Mouse (Mus musculus): ENCODE measurements around the gene Med17. TPM values are rescaled to one million over a fixed set of nuclear protein-coding genes. Genes with fewer than 3 reads are reported as not detected.
A peak's percentile ranks its signal among the peaks of the same experiment; 100 is the strongest.
"Not testable (repeated sequence)": the region's sequence is repeated elsewhere in the genome, so short reads cannot be mapped to it uniquely, and the experiment has no call there.

Med17 gene
- polyA plus RNA-seq, 1 experiment from 2014 or later, result 37.0 TPM

DNA sequence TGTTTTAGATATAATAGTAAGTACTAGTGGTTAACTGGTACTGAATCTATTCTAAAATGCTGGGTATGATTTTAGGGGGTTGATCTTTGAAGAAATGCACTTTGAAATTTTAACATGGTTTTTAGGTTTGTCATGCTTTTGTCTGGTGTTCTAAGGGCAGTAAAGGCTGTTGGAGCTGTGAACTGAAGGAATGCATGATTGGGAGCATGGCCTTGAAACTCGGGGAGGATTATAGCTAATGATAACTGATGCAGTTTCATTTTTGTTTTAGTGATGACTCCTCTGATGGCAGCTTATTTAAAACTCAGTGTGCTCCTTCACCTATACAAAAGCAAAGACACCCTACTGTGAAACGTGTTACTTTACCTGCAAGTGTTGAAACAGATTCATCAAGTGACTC, 28.5 kb upstream of the Med17 start:
- Histone ChIP-seq H3K4me1 (ENCODE audit: insufficient read depth, low read length) (peaks cover 24% of the 10 kb centered on the region), H3K4me3 (ENCODE audit: low read length) (0 out of 2 replicates have a peak overlapping the region, but pooled peaks have one; percentile 3), H3K4me2 (replicated peaks; ENCODE audit: low read depth, low read length) (peak overlapping the region; percentile 33), H3K9me3 (ENCODE audit: low read length) (no peaks in the 10 kb centered on the region), H3K36me3 (ENCODE audit: insufficient read depth, low read length) (peaks cover 33% of the 10 kb centered on the region), H3K27me3 (ENCODE audit: insufficient read depth, low read length) (no peaks in the 10 kb centered on the region), H3K9ac (replicated peaks; ENCODE audit: low read length) (no peak overlapping the region), H3K27ac (ENCODE audit: low read length) (no peak overlapping the region)
- no peak for ATAC-seq (ENCODE audit: low FRiP score, low TSS enrichment)
- 59% methylated on average over 2 of the region's 2 CpGs for WGBS

GRCm38 (mm10) chr9:15307257-15307656, 27.5 kb upstream of the Med17 start:
- Histone ChIP-seq H3K4me1 (ENCODE audit: insufficient read depth, low read length) (peaks cover 28% of the 10 kb centered on the region), H3K27me3 (ENCODE audit: insufficient read depth, low read length) (no peaks in the 10 kb centered on the region), H3K9me3 (ENCODE audit: low read length) (no peaks in the 10 kb centered on the region), H3K4me2 (replicated peaks; ENCODE audit: low read depth, low read length) (peak overlapping the region; percentile 69), H3K4me3 (ENCODE audit: low read length) (peak overlapping the region; percentile 97), H3K27ac (ENCODE audit: low read length) (peak overlapping the region; percentile 93; the same call in 1 of the 2 replicates), H3K36me3 (ENCODE audit: insufficient read depth, low read length) (peaks cover 27% of the 10 kb centered on the region), H3K9ac (replicated peaks; ENCODE audit: low read length) (peak overlapping the region; percentile 99)
- WGBS, result 6% methylated on average over 6 of the region's 6 CpGs
- ATAC-seq (ENCODE audit: low FRiP score, low TSS enrichment), result no peak

DNA sequence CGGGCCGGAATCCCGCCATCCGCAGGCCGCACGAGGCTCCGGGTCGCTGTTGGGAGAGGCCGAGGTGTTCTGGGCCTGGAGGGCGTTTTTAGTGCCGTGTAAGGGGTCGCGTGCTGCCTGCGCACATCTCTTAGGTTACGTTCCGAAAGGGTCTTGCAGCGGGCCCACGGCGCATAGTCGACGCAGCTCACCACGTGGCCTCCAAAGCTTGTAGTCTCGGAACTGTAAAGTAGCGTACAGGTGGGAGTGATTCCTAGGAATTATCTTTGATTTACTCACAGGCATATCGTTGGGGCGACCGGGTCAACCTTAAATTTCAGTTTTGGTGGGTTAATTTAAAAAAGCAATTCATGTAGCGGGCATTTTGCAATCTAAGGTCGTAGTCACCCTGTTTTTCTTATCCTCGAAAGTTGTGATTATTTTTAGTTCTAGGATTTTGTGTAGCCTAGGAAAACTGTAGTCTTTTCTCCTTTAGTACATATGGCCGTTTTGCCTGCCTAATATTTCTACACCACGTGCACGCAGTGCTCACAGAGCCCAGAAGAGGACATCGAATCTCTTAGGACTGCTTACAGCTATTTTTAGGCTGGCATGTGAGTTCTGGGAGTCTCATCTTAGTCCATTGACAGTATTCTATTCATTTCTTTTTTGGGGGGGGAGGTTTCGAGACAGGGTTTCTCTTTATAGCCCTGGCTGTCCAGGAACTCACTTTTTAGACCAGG, 26.8 kb upstream of the Med17 start, which contains the start of gene 4931406C07Rik:
Gene 4931406C07Rik, minus strand, starts transcription at position 51 of the 722 bp plus-strand sequence.
- no peaks in the 10 kb centered on the region for H3K27me3 ChIP-seq (ENCODE audit: insufficient read depth, low read length)
- under 1% methylated on average over 35 of the region's 35 CpGs for WGBS
- H3K36me3 ChIP-seq (ENCODE audit: insufficient read depth, low read length), result peaks cover 22% of the 10 kb centered on the region
- H3K27ac ChIP-seq (ENCODE audit: low read length), result peak within 1 kb of the TSS; percentile 93
- H3K9ac ChIP-seq (replicated peaks; ENCODE audit: low read length), result peak within 1 kb of the TSS; percentile 99
- ATAC-seq (ENCODE audit: low FRiP score, low TSS enrichment), result peak; percentile 74
- H3K4me3 ChIP-seq (ENCODE audit: low read length), result peak within 1 kb of the TSS; percentile 97
- no peaks in the 10 kb centered on the region for H3K9me3 ChIP-seq (ENCODE audit: low read length)
- H3K4me1 ChIP-seq (ENCODE audit: insufficient read depth, low read length), result peaks cover 30% of the 10 kb centered on the region
- peak within 1 kb of the TSS; percentile 69 for H3K4me2 ChIP-seq (replicated peaks; ENCODE audit: low read depth, low read length)

GRCm38 (mm10) chr9:15305503-15306397, 26.0 kb upstream of the Med17 start, which contains the start of gene Taf1d:
Gene Taf1d (plus strand): TSS chr9:15306214.
- peaks cover 37% of the 10 kb centered on the region for H3K4me1 ChIP-seq (ENCODE audit: insufficient read depth, low read length)
- peak within 1 kb of the TSS; percentile 97 for H3K4me3 ChIP-seq (ENCODE audit: low read length)
- peak within 1 kb of the TSS; percentile 69 for H3K4me2 ChIP-seq (replicated peaks; ENCODE audit: low read depth, low read length)
- peak within 1 kb of the TSS; percentile 99 for H3K9ac ChIP-seq (replicated peaks; ENCODE audit: low read length)
- H3K36me3 ChIP-seq (ENCODE audit: insufficient read depth, low read length), result peaks cover 21% of the 10 kb centered on the region
- no peaks in the 10 kb centered on the region for H3K27me3 ChIP-seq (ENCODE audit: insufficient read depth, low read length)
- peak within 1 kb of the TSS; percentile 93 for H3K27ac ChIP-seq (ENCODE audit: low read length)
- 10% methylated on average over 45 of the region's 45 CpGs for WGBS
- ATAC-seq (ENCODE audit: low FRiP score, low TSS enrichment), result peak; percentile 96
- H3K9me3 ChIP-seq (ENCODE audit: low read length), result no peaks in the 10 kb centered on the region

- Histone ChIP-seq H3K4me3 (ENCODE audit: low read length) (no peak overlapping the region), H3K4me1 (ENCODE audit: insufficient read depth, low read length) (peaks cover 23% of the 10 kb centered on the region), H3K36me3 (ENCODE audit: insufficient read depth, low read length) (no peaks in the 10 kb centered on the region), H3K9ac (replicated peaks; ENCODE audit: low read length) (no peak overlapping the region), H3K27me3 (ENCODE audit: insufficient read depth, low read length) (no peaks in the 10 kb centered on the region), H3K27ac (ENCODE audit: low read length) (peak overlapping the region; percentile 3; the same call in 1 of the 2 replicates), H3K4me2 (replicated peaks; ENCODE audit: low read depth, low read length) (no peak overlapping the region), H3K9me3 (ENCODE audit: low read length) (no peaks in the 10 kb centered on the region)
- no peak for ATAC-seq (ENCODE audit: low FRiP score, low TSS enrichment)
- WGBS, result 74% methylated on average over 2 of the region's 2 CpGs
These were observed 23.1 kb upstream of the Med17 start for GRCm38 (mm10) chr9:15302881-15303280.

- H3K9me3 ChIP-seq (ENCODE audit: low read length); H3K4me2 ChIP-seq (replicated peaks; ENCODE audit: low read depth, low read length); H3K27ac ChIP-seq (ENCODE audit: low read length); H3K9ac ChIP-seq (replicated peaks; ENCODE audit: low read length); H3K36me3 ChIP-seq (ENCODE audit: insufficient read depth, low read length); ATAC-seq (ENCODE audit: low FRiP score, low TSS enrichment); H3K4me3 ChIP-seq (ENCODE audit: low read length); H3K27me3 ChIP-seq (ENCODE audit: insufficient read depth, low read length): not testable (repeated sequence)
- peaks cover 14% of the 10 kb centered on the region for H3K4me1 ChIP-seq (ENCODE audit: insufficient read depth, low read length)
- WGBS, result 80% methylated on average over 6 of the region's 6 CpGs
These were observed 22.3 kb upstream of the Med17 start for GRCm38 (mm10) chr9:15302006-15302405.

DNA sequence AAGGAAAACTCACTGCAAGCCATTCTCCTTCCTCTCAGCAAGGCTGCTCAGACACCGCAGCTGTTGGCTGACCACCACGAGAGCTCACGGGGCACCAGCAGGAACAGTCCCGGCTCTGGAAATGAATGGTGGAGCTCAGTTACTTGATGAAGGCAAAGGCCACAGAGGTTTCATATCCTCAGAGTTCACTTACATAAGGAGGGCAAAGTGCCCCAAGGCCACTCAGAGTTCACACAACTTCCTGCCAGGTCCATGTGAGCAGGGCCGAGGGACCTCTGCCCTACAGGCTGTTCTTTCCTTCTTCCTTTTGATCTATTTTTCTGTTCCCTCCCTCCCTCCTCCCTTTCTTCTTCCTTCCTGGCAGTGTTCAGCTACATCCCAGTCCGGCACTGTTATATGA, 21.7 kb upstream of the Med17 start:
- Histone ChIP-seq H3K27me3 (ENCODE audit: insufficient read depth, low read length) (no peaks in the 10 kb centered on the region), H3K9me3 (ENCODE audit: low read length) (no peaks in the 10 kb centered on the region), H3K36me3 (ENCODE audit: insufficient read depth, low read length) (no peaks in the 10 kb centered on the region), H3K4me3 (ENCODE audit: low read length) (peak overlapping the region; percentile 19; the same call in 1 of the 2 replicates), H3K27ac (ENCODE audit: low read length) (peak overlapping the region; percentile 80), H3K4me2 (replicated peaks; ENCODE audit: low read depth, low read length) (peak overlapping the region; percentile 26; the same call in 1 of the 2 replicates), H3K4me1 (ENCODE audit: insufficient read depth, low read length) (peaks cover 13% of the 10 kb centered on the region; the same call in 1 of the 2 replicates), H3K9ac (replicated peaks; ENCODE audit: low read length) (peak overlapping the region; percentile 41; the same call in 1 of the 2 replicates)
- WGBS, result 10% methylated on average over 6 of the region's 6 CpGs
- peak; percentile 41; the same call in 1 of the 2 replicates for ATAC-seq (ENCODE audit: low FRiP score, low TSS enrichment)

- Histone ChIP-seq H3K9me3 (ENCODE audit: low read length) (no peaks in the 10 kb centered on the region), H3K27ac (ENCODE audit: low read length) (no peak overlapping the region), H3K36me3 (ENCODE audit: insufficient read depth, low read length) (no peaks in the 10 kb centered on the region), H3K4me3 (ENCODE audit: low read length) (no peak overlapping the region), H3K4me2 (replicated peaks; ENCODE audit: low read depth, low read length) (no peak overlapping the region), H3K27me3 (ENCODE audit: insufficient read depth, low read length) (no peaks in the 10 kb centered on the region), H3K9ac (replicated peaks; ENCODE audit: low read length) (no peak overlapping the region), H3K4me1 (ENCODE audit: insufficient read depth, low read length) (peaks cover 13% of the 10 kb centered on the region; the same call in 1 of the 2 replicates)
- WGBS, result 94% methylated on average over 5 of the region's 5 CpGs
- no peak for ATAC-seq (ENCODE audit: low FRiP score, low TSS enrichment)
These were observed 20.3 kb upstream of the Med17 start for GRCm38 (mm10) chr9:15300056-15300455.

GRCm38 (mm10) chr9:15298451-15298850, 18.7 kb upstream of the Med17 start:
- H3K36me3 ChIP-seq (ENCODE audit: insufficient read depth, low read length), result no peaks in the 10 kb centered on the region
- H3K4me2 ChIP-seq (replicated peaks; ENCODE audit: low read depth, low read length), result no peak overlapping the region
- H3K27me3 ChIP-seq (ENCODE audit: insufficient read depth, low read length), result no peaks in the 10 kb centered on the region
- H3K9ac ChIP-seq (replicated peaks; ENCODE audit: low read length), result no peak overlapping the region
- ATAC-seq (ENCODE audit: low FRiP score, low TSS enrichment), result no peak
- H3K4me1 ChIP-seq (ENCODE audit: insufficient read depth, low read length), result peaks cover 13% of the 10 kb centered on the region; the same call in 1 of the 2 replicates
- H3K9me3 ChIP-seq (ENCODE audit: low read length), result no peaks in the 10 kb centered on the region
- H3K4me3 ChIP-seq (ENCODE audit: low read length), result no peak overlapping the region
- 8% methylated on average over 2 of the region's 2 CpGs for WGBS
- no peak overlapping the region for H3K27ac ChIP-seq (ENCODE audit: low read length)

Data from kidney, embryonic 16.5 days (tissue).